Mouse (Mus musculus) bone marrow, adult 2 months (tissue): ENCODE data around the gene Abca7.

Source experiments
- CTCF ChIP-seq: fragments of 200-500 bp; IDR thresholded peaks from 2 replicates; pipeline ENCODE4 v1.5.1; 2011; ENCODE audit warnings: low read length, control low read depth; ENCODE audit not compliant: control insufficient read depth, insufficient read depth
- POLR2A ChIP-seq: fragments of 200-500 bp; IDR thresholded peaks from 2 replicates; pipeline ENCODE4 v1.6.1; 2011; ENCODE audit warnings: low read depth, mild to moderate bottlenecking, control low read depth, low read length, borderline replicate concordance; ENCODE audit not compliant: control insufficient read depth

DNA sequence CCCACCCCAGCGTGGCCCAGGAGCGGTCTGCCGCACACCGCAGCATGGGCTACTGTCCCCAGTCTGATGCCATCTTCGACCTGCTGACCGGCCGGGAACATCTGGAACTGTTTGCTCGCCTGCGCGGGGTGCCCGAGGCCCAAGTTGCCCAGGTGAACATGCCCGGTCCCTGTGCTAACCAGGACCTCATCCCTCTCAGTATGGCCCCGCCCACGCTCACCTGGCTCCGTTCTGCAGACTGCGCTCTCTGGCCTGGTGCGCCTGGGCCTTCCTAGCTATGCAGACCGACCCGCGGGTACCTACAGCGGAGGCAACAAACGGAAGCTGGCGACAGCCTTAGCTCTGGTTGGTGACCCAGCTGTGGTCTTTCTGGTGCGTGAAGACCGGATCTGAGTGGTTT lies 17.3 kb downstream of the Abca7 start:
- no peak for TF ChIP-seq POLR2A
- no peak for TF ChIP-seq CTCF
